Mouse (Mus musculus): ENCODE results near the gene Xrcc5.

DNA sequence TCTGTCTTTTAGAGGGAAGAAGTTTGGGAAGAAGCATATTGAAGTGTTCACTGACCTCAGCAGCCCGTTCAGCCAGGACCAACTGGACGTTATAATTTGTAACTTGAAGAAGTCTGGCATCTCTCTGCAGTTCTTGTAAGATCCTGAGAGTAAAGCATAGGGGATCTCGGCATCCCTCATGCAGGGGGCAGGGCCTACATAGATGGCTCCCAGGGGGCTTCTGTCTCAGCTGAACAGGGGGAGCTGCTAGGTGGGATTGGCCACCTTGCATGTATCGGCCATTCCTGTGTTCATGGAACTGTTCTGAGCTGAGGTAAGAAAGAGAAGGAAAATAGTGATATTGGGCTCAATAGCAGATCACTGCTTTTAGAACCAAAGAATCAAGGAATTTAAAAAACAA, 8.2 kb downstream of the Xrcc5 start:
- TF ChIP-seq CTCF (IDR thresholded peaks at IDR 0.05; ENCODE audit: control insufficient read depth, insufficient read depth, low read length) (no peak), POLR2A (IDR thresholded peaks at IDR 0.05; ENCODE audit: borderline replicate concordance, control insufficient read depth, low read depth, low read length) (no peak)

Data from bone marrow, adult 2 months (tissue).